Mouse (Mus musculus) forebrain, embryonic 10.5 days (tissue): Measurements from ENCODE around the gene Ehmt2. TPM values are rescaled to one million over a fixed set of nuclear protein-coding genes. Genes with fewer than 3 reads are reported as not detected.
"Not testable (repeated sequence)": the region's sequence is repeated elsewhere in the genome, so short reads cannot be mapped to it uniquely, and the experiment has no call there.

Experiments used
- DNase-seq: peaks from one replicate; pipeline ENCODE4 v3.0.0-alpha.2; 2017; ENCODE audit warnings: low spot score; ENCODE audit errors: extremely low spot score
- H3K27ac ChIP-seq: fragments of 300-500 bp; sonication (generic); 2 replicates; pipeline ENCODE4 v1.5.1; 2016; ENCODE audit warnings: mild to moderate bottlenecking
- H3K27me3 ChIP-seq: fragments of 300-500 bp; sonication (generic); 2 replicates; pipeline ENCODE4 v1.6.1; 2016; ENCODE audit warnings: mild to moderate bottlenecking; ENCODE audit not compliant: poor library complexity, severe bottlenecking
- H3K36me3 ChIP-seq: fragments of 300-500 bp; sonication (generic); replicated peaks from 2 replicates; pipeline ENCODE4 v1.6.1; 2016; ENCODE audit warnings: mild to moderate bottlenecking, moderate library complexity
- H3K4me1 ChIP-seq: fragments of 300-500 bp; sonication (generic); 2 replicates; pipeline ENCODE4 v1.6.1; 2016
- H3K4me3 ChIP-seq: fragments of 300-500 bp; sonication (generic); 2 replicates; pipeline ENCODE4 v1.5.1; 2016; ENCODE audit warnings: mild to moderate bottlenecking, moderate library complexity
- H3K9me3 ChIP-seq: fragments of 300-500 bp; sonication (generic); 2 replicates; pipeline ENCODE4 v1.6.1; 2016; ENCODE audit warnings: mild to moderate bottlenecking, moderate library complexity
- WGBS: fragments of 180-500 bp; shearing (Covaris S2); methylation state at CpG from one replicate; pipeline ENCODE4 v1.1.7; 2016; 5-methylcytosine and 5-hydroxymethylcytosine counted together
- polyA plus RNA-seq: library from polyadenylated mRNA; unstranded; fragments of >200 nt; fragmentation: Nextera tagmentation; extraction: Ambion mirVana; gene quantifications from 2 replicates; pipeline ENCODE4 v1.2.1, GENCODE M21; 2016

Ehmt2 gene
- polyA plus RNA-seq, 1 experiment from 2014 or later: 98.8 TPM

DNA sequence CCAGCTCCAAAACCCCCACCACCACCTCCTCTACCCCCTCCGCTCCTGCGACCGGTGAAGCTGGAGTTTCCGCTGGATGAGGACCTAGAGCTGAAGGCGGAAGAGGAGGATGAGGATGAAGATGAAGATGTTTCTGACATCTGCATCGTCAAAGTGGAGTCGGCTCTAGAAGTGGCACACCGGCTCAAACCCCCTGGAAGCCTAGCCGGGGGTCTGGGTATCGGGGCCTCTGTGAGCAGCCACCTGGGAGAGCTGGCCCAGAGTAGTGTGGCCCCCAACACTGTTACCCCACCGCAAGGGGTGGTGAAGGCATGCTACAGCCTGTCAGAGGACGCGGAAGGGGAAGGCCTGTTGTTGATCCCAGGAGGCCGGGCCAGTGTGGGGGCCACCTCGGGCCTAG is 2.5 kb upstream of the Ehmt2 start:
- peaks cover 8% of the 10 kb centered on the region; the same call in 1 of the 2 replicates for H3K9me3 ChIP-seq
- DNase-seq: no peak
- H3K36me3 ChIP-seq: peaks cover 23% of the 10 kb centered on the region
- H3K4me1 ChIP-seq: peaks cover 70% of the 10 kb centered on the region
- H3K27ac ChIP-seq: peak overlapping the region; percentile 99
- WGBS: 95% methylated on average over 15 of the region's 15 CpGs
- H3K27me3 ChIP-seq: no peaks in the 10 kb centered on the region
- peak overlapping the region; percentile 98 for H3K4me3 ChIP-seq

DNA sequence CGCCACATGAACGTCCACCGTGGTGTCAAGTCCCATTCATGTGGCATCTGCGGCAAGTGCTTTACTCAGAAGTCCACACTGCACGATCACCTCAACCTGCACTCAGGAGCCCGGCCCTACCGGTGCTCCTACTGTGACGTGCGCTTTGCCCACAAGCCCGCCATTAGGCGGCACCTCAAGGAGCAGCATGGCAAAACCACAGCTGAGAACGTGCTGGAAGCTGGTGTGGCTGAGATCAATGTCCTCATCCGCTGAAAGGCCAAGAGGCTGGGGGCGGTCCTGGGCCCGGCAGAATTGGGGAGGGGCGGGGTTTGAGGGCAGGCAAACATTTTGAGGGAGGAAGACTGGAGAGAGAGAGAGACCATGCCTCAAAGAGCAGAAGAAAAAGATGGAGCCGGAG is 1.9 kb upstream of the Ehmt2 start:
- no peak for DNase-seq
- H3K27ac ChIP-seq: peak overlapping the region; percentile 99
- WGBS: 88% methylated on average over 17 of the region's 17 CpGs
- H3K36me3 ChIP-seq: peaks cover 30% of the 10 kb centered on the region
- H3K9me3 ChIP-seq: peaks cover 8% of the 10 kb centered on the region; the same call in 1 of the 2 replicates
- peaks cover 70% of the 10 kb centered on the region for H3K4me1 ChIP-seq
- H3K27me3 ChIP-seq: no peaks in the 10 kb centered on the region
- peak overlapping the region; percentile 98 for H3K4me3 ChIP-seq

DNA sequence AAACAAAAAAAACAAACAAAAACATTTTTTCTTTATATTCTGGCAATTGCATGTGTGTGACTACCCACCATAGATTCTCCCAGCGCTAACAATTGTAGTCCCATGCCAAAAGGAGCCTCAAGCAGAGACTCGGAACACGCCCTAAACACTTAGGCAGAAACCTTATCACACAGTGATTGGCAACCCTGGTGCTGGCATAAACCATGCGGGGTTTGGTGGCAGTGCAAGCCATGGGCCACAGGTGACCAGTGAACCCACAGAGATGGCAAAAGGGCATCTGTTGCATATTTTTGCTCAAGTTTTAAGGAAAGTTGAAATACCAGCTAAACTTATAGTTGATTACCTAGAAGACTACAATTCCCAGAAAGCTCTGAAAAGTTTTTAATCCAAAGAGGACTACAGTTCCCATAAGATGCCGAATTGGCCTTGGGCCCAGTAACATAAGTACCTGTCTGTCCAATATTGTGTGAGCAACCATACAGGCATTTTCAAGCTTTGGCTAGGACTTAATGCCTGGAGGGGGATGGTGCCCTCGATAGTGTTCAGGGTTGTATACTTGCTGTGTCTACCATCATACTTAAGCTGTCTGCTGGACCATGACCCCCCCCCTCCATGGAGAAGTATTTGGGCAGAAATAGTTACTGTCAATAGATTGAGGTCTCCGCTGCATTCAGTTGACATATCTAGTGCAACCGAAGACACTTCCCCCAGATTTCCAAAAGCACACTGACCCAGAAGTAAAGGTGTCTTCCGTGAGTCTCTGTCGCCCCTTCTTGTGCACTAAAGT is 703 bp upstream of the Ehmt2 start:
- Histone ChIP-seq H3K36me3 (peaks cover 39% of the 10 kb centered on the region), H3K27me3 (no peaks in the 10 kb centered on the region), H3K27ac (peak overlapping the region; percentile 100), H3K9me3 (peaks cover 8% of the 10 kb centered on the region; the same call in 1 of the 2 replicates), H3K4me3 (peak overlapping the region; percentile 98), H3K4me1 (peaks cover 70% of the 10 kb centered on the region)
- 23% methylated on average over 10 of the region's 10 CpGs for WGBS
- no peak for DNase-seq

DNA sequence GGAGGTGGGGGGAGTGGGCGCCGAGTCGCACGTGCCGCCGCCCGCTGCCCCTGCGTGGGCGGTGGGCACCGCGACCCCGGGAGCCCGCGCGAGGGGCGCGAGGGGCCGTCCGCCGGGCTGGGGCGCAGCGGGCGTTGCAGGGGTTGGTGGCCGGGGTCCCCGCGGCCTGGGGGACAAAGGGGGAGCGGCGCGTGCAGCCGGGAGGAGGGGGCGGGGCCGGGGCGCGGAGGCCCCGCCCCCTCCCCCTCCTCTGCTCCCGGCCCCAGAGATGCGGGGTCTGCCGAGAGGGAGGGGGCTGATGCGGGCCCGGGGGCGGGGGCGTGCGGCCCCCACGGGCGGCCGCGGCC is 410 bp downstream of the Ehmt2 start:
- H3K4me1 ChIP-seq: peaks cover 62% of the 10 kb centered on the region
- H3K27me3 ChIP-seq: no peaks in the 10 kb centered on the region
- peaks cover 51% of the 10 kb centered on the region for H3K36me3 ChIP-seq
- under 1% methylated on average over 35 of the region's 47 CpGs for WGBS
- peaks cover 8% of the 10 kb centered on the region; the same call in 1 of the 2 replicates for H3K9me3 ChIP-seq
- peak overlapping the region; percentile 100 for H3K27ac ChIP-seq
- peak overlapping the region; percentile 98 for H3K4me3 ChIP-seq
- peak; percentile 56 for DNase-seq

DNA sequence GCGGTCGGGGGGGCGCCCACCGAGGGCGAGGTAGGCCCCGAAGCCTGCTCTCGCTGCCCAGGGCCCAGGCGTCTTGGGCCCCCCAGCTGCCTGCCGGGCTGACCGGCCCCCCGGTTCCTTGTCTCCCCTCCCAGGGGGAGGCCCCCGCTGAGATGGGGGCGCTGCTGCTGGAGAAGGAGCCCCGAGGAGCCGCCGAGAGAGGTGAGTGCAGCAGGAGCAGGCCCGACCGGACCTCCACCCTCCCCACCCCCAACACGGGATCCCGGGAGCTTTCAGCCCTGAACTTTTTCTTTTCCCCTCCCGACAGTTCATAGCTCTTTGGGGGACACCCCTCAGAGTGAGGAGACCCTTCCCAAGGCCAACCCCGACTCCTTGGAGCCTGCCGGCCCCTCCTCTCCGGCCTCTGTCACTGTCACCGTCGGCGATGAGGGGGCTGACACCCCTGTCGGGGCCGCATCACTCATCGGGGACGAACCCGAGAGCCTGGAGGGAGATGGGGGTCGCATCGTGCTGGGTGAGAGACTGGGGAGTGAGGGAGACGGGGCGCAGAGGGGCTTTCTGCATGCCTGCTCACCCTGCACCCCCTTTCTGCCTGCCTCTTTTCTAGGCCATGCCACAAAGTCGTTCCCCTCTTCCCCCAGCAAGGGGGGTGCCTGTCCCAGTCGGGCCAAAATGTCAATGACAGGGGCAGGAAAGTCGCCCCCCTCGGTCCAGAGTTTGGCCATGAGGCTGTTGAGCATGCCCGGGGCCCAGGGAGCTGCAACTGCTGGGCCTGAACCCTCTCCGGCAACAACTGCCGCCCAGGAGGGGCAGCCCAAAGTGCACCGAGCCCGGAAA is 1.0 kb downstream of the Ehmt2 start:
- H3K27ac ChIP-seq: peak overlapping the region; percentile 100
- H3K27me3 ChIP-seq: no peaks in the 10 kb centered on the region
- 1% methylated on average over 45 of the region's 45 CpGs for WGBS
- peaks cover 56% of the 10 kb centered on the region for H3K36me3 ChIP-seq
- peak; percentile 57 for DNase-seq
- peaks cover 8% of the 10 kb centered on the region; the same call in 1 of the 2 replicates for H3K9me3 ChIP-seq
- peaks cover 56% of the 10 kb centered on the region for H3K4me1 ChIP-seq
- peak overlapping the region; percentile 98 for H3K4me3 ChIP-seq

DNA sequence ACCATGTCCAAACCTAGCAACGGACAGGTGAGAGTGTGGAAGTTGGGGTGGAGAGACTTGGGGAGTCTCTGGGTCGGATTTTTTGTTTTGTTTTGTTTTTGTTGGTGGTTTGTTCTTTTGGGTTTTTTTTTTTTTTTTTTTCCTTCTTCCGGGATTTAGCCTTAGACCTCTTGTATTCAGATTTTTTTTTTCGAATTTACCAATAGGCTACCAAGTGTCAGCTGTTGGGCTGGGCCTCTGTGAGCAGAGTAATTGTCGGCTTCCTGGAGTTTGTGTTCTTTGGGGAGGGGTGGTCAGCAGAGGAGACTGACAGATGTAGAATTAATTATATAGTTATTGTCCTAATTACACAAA is 1.6 kb downstream of the Ehmt2 start:
- Histone ChIP-seq H3K27ac (peak overlapping the region; percentile 100), H3K27me3 (no peaks in the 10 kb centered on the region), H3K36me3 (peaks cover 62% of the 10 kb centered on the region), H3K9me3 (peaks cover 8% of the 10 kb centered on the region; the same call in 1 of the 2 replicates), H3K4me1 (peaks cover 53% of the 10 kb centered on the region), H3K4me3 (peak overlapping the region; percentile 98)
- whole genome bisulfite sequencing: 5% methylated on average over 5 of the region's 5 CpGs
- no peak for DNase-seq

DNA sequence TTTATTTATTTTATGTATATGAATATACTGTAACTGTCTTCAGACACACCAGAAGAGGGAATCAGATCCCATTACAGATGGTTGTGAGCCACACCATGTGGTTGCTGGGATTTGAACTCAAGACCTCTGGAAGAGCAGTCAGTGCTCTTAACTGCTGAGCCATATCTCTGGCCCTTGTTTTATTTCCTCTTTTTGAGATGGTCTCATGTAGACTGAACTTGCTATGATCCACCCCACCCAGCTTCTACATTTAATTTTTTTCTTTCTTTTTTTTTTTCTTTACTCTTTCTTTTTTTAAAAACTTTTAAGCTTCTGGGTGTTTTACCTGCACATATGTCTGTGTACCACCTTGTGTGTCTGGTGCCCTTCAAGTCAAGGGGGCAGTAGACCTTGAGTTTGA is 2.6 kb downstream of the Ehmt2 start:
- H3K36me3 ChIP-seq: peaks cover 66% of the 10 kb centered on the region

DNA sequence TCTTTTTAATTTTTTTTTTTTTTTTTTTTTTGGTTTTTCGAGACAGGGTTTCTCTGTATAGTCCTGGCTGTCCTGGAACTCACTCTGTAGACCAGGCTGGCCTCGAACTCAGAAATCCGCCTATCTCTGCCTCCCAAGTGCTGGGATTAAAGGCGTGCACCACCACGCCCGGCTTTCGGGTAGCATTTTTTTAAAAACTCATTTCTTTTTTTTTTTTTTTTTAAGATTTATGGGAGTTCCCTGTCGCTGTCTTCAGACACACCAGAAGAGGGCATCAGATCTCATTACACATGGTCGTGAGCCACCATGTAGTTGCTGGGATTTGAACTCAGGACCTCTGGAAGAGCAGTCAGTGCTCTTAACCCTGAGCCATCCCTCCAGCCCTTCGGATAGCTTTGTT is 3.7 kb downstream of the Ehmt2 start:
- not testable (repeated sequence) for DNase-seq, H3K9me3 ChIP-seq, H3K27me3 ChIP-seq, H3K27ac ChIP-seq, H3K4me3 ChIP-seq
- Histone ChIP-seq H3K4me1 (peaks cover 32% of the 10 kb centered on the region), H3K36me3 (peaks cover 66% of the 10 kb centered on the region)
- WGBS: 83% methylated on average over 10 of the region's 10 CpGs

More for the DNA sequence above, 2.6 kb downstream of the Ehmt2 start:
- peak overlapping the region; percentile 98; the same call in 1 of the 2 replicates for H3K4me3 ChIP-seq
- H3K4me1 ChIP-seq: peaks cover 43% of the 10 kb centered on the region
- not testable (repeated sequence) for H3K27ac ChIP-seq, H3K27me3 ChIP-seq, DNase-seq, H3K9me3 ChIP-seq

DNA sequence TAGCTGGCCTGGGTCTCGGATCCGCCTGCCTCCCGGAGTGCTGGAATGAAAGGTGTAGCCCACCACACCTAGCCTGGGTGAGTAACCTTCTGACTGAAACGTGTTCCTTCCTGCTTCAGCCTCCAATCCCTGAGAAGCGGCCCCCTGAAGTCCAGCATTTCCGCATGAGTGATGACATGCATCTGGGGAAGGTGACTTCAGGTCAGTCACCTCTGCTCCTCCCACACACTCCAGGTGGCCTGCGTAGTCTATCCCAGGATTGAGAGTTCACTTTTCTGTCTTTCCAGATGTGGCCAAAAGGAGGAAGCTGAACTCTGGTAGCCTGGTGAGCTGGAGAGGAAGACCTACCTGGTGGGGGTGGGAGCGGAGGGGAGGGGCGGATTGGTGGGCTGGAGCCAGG is 4.6 kb downstream of the Ehmt2 start:
- peaks cover 75% of the 10 kb centered on the region for H3K36me3 ChIP-seq
- H3K27ac ChIP-seq: no peak overlapping the region
- H3K9me3 ChIP-seq: no peaks in the 10 kb centered on the region
- no peaks in the 10 kb centered on the region for H3K27me3 ChIP-seq
- H3K4me3 ChIP-seq: no peak overlapping the region
- WGBS: 90% methylated on average over 9 of the region's 9 CpGs
- H3K4me1 ChIP-seq: peaks cover 23% of the 10 kb centered on the region
- no peak for DNase-seq

DNA sequence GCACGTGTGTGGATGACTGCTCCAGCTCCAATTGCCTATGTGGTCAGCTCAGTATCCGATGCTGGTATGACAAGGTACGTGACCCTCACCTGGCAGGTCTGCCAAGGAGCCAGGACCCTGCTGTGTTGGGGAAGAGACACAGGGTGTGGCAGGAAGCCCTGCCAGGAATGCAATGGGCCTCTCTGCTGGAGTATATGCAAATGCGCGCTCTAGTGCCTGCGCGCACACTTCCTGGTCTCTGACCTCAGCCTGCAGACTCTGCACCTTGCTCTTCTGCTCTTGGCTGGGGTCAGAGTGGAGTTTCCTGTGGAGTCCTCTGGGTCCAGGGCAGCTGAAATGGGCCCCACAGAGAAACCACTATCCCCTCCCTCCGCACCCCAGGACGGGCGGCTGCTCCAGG is 12.7 kb downstream of the Ehmt2 start:
- 92% methylated on average over 10 of the region's 10 CpGs for WGBS
- no peak for DNase-seq
- peak overlapping the region; percentile 9; the same call in 1 of the 2 replicates for H3K4me3 ChIP-seq
- no peak overlapping the region for H3K27ac ChIP-seq
- H3K36me3 ChIP-seq: peaks cover 83% of the 10 kb centered on the region
- H3K9me3 ChIP-seq: no peaks in the 10 kb centered on the region
- H3K27me3 ChIP-seq: no peaks in the 10 kb centered on the region
- peaks cover 16% of the 10 kb centered on the region for H3K4me1 ChIP-seq

DNA sequence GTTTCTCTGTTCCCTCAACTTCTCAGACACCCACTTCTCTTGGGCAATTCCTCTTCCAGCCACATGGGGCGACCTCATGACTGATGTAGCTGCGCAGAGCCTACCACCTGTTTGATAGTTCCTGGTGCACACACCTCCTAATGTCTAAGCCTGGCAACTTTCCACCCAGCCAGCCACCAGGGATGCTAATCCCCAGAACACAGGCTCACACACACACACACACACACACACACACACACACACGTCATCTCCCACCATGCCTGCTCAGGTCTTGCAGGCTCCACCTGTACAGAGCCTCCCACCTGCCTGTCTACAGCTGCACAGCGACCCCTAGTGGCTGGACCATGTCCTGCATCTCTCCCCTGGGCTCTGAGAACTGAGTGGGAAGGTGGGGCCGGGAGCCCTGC is 13.7 kb downstream of the Ehmt2 start:
- H3K36me3 ChIP-seq: peaks cover 73% of the 10 kb centered on the region
- DNase-seq: peak; percentile 70
- H3K4me3 ChIP-seq: peak overlapping the region; percentile 8; the same call in 1 of the 2 replicates
- peaks cover 16% of the 10 kb centered on the region for H3K4me1 ChIP-seq
- no peaks in the 10 kb centered on the region for H3K27me3 ChIP-seq
- no peaks in the 10 kb centered on the region for H3K9me3 ChIP-seq
- H3K27ac ChIP-seq: no peak overlapping the region
- WGBS: 50% methylated on average over 5 of the region's 5 CpGs

DNA sequence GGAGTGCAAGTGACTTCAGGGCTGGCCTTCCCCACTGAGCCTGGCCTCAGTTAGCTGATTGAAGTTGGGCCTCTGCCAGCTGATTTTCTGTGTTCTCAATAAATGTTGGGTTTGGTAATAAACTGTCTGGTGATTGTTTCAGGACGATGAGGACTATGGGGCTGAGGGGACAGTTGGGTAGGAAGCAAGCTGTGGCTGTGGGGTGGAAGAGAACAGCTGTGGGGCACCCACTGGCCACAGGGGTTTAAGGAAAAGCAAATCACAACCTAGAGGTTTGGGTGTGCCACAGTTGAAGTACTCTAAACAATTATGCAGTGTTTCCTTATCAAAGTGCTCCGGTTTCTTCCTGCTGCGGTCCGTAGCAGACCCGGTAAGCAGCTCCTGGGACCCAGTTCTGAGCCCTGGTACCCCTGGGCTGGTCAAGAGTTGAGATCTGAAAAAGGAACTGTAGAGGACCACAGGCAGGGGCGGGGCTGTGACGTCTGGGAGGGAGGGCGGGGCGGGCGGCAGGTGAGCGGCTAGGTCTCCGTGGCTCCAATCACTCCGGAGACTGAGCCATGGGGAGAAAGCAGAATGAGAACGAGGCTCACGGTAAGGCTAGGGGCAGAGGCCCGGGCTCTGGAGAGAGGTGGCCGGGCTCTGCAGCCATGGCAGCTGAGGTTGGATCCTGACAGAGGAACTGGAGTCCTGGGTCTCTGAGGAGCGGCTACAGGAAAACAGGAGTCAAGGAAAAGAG is 15.8 kb downstream of the Ehmt2 start, which contains the start of gene Slc44a4:
Gene Slc44a4, plus strand, starts transcription at position 537 of the 736 bp plus-strand sequence.
- Histone ChIP-seq H3K27ac (peak within 1 kb of the TSS; percentile 48; the same call in 1 of the 2 replicates), H3K9me3 (no peaks in the 10 kb centered on the region), H3K27me3 (no peaks in the 10 kb centered on the region), H3K4me3 (peak within 1 kb of the TSS; percentile 11; the same call in 1 of the 2 replicates), H3K36me3 (peaks cover 52% of the 10 kb centered on the region), H3K4me1 (peaks cover 16% of the 10 kb centered on the region)
- WGBS: 34% methylated on average over 18 of the region's 18 CpGs
- no peak for DNase-seq
